Mouse (Mus musculus) mouse embryonic stem cell (cell line): Measurements from ENCODE around the gene Ces2h.

Experiments
- in situ Hi-C, 2 experiments: fragments of 300-500 bp; cut with MboI; formaldehyde crosslinking; loops; 1 replicate in 1 of 2; 3 replicates in 1 of 2; pipeline ENCODE4 v1.14.3; 2019 to 2020; ENCODE audit warnings: low sequenced_read_pairs in 2 of 2, low pct_unique_long_range_greater_than_20kb in 1 of 2, mixed read lengths in 1 of 2; ENCODE audit not compliant: unreplicated experiment in 1 of 2

Ces2h gene

GRCm38 (mm10) chr8:105000586-105000985, at the start of gene Ces2h:
TSS of gene Ces2h (plus strand) at chr8:105000853.
- in situ Hi-C loops, result no loop called here

GRCm38 (mm10) chr8:104961537-104961961, 39.1 kb upstream of the Ces2h start, which contains the start of gene Ces2g:
TSS of gene Ces2g (plus strand) at chr8:104961718.
- in situ Hi-C loops, result no loop called here

- in situ Hi-C loops, result no loop called here
Measured at GRCm38 (mm10) chr8:104962229-104962901, 38.3 kb upstream of the Ces2h start.

DNA sequence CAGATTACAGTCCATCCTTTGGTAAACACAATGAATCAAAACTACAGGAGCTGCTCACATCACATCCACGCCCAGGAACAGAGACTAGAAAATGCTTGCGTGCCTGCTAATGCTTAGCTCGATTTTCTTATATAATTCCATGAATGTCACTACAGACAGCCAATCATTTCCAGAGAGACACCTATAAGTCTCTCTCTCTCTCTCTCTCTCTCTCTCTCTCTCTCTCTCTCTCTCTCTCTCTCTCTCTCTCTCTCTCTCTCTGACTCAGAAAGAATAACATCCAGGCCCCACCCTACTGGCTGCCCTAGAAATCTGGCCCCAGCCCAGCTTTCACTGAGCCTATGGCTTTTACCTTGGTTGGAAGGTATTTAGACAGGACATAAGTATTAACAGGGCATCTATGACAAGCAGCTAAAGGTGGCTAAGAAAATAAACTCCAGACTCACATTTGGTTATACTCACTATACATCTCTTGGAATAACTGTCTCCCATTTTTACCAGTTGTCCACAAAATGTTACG, 37.2 kb upstream of the Ces2h start:
- in situ Hi-C loops, result no loop called here

DNA sequence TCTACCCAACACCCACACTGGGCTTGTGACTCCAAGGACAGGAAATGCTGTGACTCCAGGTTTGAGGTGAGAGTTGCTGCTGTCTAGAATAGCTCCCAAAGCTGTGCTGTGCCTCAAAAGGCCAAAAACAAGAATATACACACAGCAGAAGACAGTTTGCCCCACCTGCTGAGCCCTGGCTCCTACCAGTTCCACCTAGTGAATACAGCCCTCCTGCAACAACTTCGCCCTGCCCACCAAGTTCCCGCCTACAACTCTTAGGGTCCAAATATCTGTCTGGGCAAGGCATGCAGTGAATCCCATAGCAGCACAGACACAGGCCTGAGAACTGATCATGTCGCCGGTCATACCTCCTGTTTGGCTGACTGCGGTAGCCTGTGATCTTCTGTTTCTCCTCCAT, 16.5 kb upstream of the Ces2h start:
- in situ Hi-C loops, result no loop called here

- in situ Hi-C loops, result no loop called here
Measured at GRCm38 (mm10) chr8:104984942-104985341, 15.7 kb upstream of the Ces2h start.

DNA sequence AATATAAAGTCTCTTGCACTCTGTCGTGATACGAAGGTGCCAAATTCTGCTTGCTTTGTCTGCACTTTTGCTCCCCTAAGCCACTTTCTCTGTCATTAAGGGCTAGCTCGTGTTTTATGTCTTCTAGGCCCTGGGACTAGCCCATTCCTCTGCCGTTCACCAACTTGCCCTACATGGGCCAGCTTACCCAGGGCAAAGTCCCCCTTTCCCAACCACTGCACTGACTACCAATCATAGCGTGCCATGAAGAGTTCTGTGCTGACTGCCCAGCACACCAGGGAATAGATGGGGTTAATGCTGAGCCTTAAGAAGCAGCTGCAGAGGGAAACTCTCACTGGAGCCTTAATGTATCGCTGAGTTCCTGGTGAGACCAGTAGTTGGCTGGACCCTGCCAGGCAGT, 2.5 kb upstream of the Ces2h start:
- in situ Hi-C loops, result no loop called here

GRCm38 (mm10) chr8:104999183-104999582, 1.5 kb upstream of the Ces2h start:
- in situ Hi-C loops, result no loop called here

GRCm38 (mm10) chr8:105010000-105010399, 9.3 kb downstream of the Ces2h start:
- in situ Hi-C loops, result loop anchor here in 1 of 2 experiments (10.0 kb wide), 1 partner anchor 165 kb away; the partner anchor contains the start of gene Ces2c

- in situ Hi-C loops, result loop anchor here in 1 of 2 experiments (10.0 kb wide), 1 partner anchor 166 kb away; the partner anchor contains the start of gene Ces2c
Measured at GRCm38 (mm10) chr8:105011136-105011535, 10.5 kb downstream of the Ces2h start.

DNA sequence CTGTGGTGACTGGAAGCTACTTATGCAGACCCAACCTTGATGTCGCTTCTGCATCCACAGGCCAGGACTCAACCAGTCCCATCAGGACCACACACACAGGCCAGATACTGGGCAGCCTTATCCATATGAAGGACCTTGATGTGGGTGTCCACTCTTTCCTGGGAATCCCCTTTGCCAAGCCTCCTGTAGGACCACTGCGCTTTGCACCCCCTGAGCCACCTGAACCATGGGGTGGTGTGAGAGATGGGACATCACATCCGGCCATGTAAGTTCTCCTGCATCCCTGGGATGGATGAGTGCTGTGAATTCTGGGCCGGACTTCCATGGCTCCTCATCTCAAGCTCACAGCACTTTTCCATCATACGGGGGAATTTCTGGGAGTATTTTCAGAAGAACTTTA, 13.7 kb downstream of the Ces2h start:
- in situ Hi-C loops, result loop anchor here in 1 of 2 experiments (10.0 kb wide), 1 partner anchor 170 kb away; the partner anchor contains the start of gene Ces2c

- in situ Hi-C loops, result no loop called here
Measured at GRCm38 (mm10) chr8:105021954-105022353, 21.3 kb downstream of the Ces2h start.

- in situ Hi-C loops, result no loop called here
Measured at GRCm38 (mm10) chr8:105023087-105023486, 22.4 kb downstream of the Ces2h start.

DNA sequence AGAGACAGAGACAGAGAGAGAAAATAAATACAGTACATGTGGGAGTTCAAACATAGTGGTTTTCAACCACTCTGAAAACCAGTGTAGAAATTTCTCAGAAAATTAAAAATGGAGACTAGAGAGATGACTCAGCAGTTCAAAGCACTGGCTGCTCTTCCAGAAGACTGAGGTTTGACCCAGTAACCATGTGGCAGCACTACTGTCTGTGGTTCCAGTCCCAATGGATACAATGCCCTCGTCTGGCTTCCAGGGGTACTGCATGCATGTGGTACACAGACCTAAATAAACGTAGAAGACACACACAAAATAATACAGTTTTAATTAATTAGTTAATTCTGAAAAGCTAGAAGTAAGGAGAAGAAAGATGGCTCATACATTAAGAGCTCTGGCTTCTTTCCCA, 24.4 kb downstream of the Ces2h start:
- in situ Hi-C loops, result no loop called here

DNA sequence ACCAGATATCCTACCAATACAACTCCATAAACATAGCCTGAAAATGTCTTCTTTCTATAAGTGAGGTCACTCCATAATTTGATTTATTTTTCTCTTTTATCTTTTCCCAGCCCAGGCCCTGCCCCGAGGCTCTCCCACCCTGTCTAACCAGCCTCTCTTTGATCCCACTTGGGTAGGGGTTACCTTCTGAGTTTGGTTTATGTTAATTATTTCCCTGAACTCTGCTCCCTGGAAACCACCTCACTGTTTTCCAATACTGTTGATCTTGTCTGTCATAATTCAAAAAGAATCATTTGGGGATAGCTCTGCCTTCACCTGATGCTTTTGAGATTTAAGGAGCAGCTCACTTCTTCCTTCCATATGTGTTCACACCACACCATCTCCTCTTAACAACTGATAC, 42.9 kb downstream of the Ces2h start:
- in situ Hi-C loops, result no loop called here

DNA sequence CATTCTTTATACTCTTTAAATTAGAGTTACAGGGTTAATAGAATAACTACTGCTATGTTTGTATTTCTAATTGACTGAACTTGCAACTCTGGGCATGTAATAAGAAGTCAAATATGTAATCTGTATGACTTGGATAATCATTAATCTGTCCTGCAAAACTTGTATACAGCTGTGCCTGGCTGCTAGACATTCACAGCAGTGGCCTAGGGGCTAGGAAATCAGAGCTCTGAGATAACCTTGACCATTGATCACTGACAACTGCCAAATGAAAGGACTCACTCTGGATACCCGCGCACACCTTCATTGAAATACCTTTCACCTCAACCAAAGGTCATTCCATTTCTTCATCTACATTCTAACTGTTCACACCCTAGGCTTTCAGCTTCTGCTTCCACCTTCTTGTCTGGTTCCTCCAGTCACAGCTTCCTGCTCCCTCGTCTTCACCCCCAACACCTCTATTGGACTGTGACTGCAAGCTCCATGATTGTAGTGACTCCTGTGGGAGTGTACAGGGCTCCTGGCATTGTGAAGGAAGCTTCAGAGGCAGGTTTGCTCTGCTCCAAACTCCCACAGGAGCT, 45.3 kb downstream of the Ces2h start:
- in situ Hi-C loops, result no loop called here

- in situ Hi-C loops, result no loop called here
Measured at GRCm38 (mm10) chr8:105048371-105048854, 47.8 kb downstream of the Ces2h start, which contains the start of gene Ces3a. TSS of gene Ces3a (plus strand) at chr8:105048601.

DNA sequence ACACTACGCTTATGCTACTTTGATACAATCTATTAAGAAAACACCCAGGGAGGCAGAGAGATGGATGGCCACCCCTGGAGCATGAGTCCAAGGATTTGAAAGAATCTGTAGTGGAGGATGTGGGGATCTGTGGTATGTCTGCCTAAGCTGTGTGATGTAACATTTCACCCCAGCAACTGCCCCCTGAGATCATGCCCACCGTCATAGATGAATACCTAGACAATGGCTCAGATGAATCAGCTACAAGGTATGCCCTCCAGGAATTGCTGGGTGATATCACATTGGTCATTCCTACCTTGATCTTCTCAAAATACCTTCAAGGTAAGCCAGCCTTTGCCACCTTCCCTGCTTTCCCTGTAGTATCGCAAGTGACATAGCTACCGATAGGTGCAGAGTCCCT, 55.6 kb downstream of the Ces2h start:
- in situ Hi-C loops, result no loop called here

GRCm38 (mm10) chr8:105060056-105060455, 59.4 kb downstream of the Ces2h start:
- in situ Hi-C loops, result loop anchor here in 1 of 2 experiments (10.0 kb wide), 1 partner anchor 225 kb away; the partner anchor contains the start of gene 4931428F04Rik
